Mouse (Mus musculus): ENCODE data around the gene Sema4a. TPM values are rescaled to one million over a fixed set of nuclear protein-coding genes. Genes with fewer than 3 reads are reported as not detected.
A peak's percentile ranks its signal among the peaks of the same experiment; 100 is the strongest.

Gene Sema4a
- polyA plus RNA-seq, 1 experiment from 2014 or later: 6.3 TPM

GRCm38 (mm10) chr3:88465127-88465526, 4.1 kb upstream of the Sema4a start:
- Histone ChIP-seq H3K4me3 (ENCODE audit: low read length) (no peak overlapping the region), H3K4me2 (ENCODE audit: low read depth, low read length) (no peak overlapping the region), H3K4me1 (replicated peaks; ENCODE audit: control insufficient read depth, insufficient read depth, low read length) (peaks cover 6% of the 10 kb centered on the region), H3K9me3 (ENCODE audit: control insufficient read depth, low read length) (peaks cover 3% of the 10 kb centered on the region; the same call in 1 of the 2 replicates), H3K27me3 (ENCODE audit: control insufficient read depth, insufficient read depth, low read depth, low read length) (no peaks in the 10 kb centered on the region), H3K9ac (ENCODE audit: low read length) (no peak overlapping the region), H3K27ac (ENCODE audit: low read length) (no peak overlapping the region), H3K36me3 (ENCODE audit: control insufficient read depth, insufficient read depth, low read length) (no peaks in the 10 kb centered on the region)
- 52% methylated on average over 2 of the region's 2 CpGs for WGBS
- ATAC-seq (ENCODE audit: low read depth): no peak

- H3K9ac ChIP-seq (ENCODE audit: low read length): no peak overlapping the region
- no peaks in the 10 kb centered on the region for H3K36me3 ChIP-seq (ENCODE audit: control insufficient read depth, insufficient read depth, low read length)
- H3K4me2 ChIP-seq (ENCODE audit: low read depth, low read length): no peak overlapping the region
- no peaks in the 10 kb centered on the region for H3K27me3 ChIP-seq (ENCODE audit: control insufficient read depth, insufficient read depth, low read depth, low read length)
- 35% methylated on average over 3 of the region's 3 CpGs for WGBS
- ATAC-seq (ENCODE audit: low read depth): no peak
- H3K27ac ChIP-seq (ENCODE audit: low read length): no peak overlapping the region
- H3K4me1 ChIP-seq (replicated peaks; ENCODE audit: control insufficient read depth, insufficient read depth, low read length): peaks cover 6% of the 10 kb centered on the region
- no peaks in the 10 kb centered on the region for H3K9me3 ChIP-seq (ENCODE audit: control insufficient read depth, low read length)
- no peak overlapping the region for H3K4me3 ChIP-seq (ENCODE audit: low read length)
Observed at GRCm38 (mm10) chr3:88464425-88464824, 3.4 kb upstream of the Sema4a start.

- Histone ChIP-seq H3K27me3 (ENCODE audit: control insufficient read depth, insufficient read depth, low read depth, low read length) (peaks cover 3% of the 10 kb centered on the region; the same call in 1 of the 2 replicates), H3K4me2 (ENCODE audit: low read depth, low read length) (no peak overlapping the region), H3K36me3 (ENCODE audit: control insufficient read depth, insufficient read depth, low read length) (no peaks in the 10 kb centered on the region), H3K4me1 (replicated peaks; ENCODE audit: control insufficient read depth, insufficient read depth, low read length) (peaks cover 11% of the 10 kb centered on the region), H3K9me3 (ENCODE audit: control insufficient read depth, low read length) (no peaks in the 10 kb centered on the region), H3K9ac (ENCODE audit: low read length) (no peak overlapping the region), H3K27ac (ENCODE audit: low read length) (no peak overlapping the region), H3K4me3 (ENCODE audit: low read length) (no peak overlapping the region)
- 70% methylated on average over 5 of the region's 5 CpGs for WGBS
- no peak for ATAC-seq (ENCODE audit: low read depth)
Observed at GRCm38 (mm10) chr3:88460029-88460428, 953 bp downstream of the Sema4a start.

- Histone ChIP-seq H3K27ac (ENCODE audit: low read length) (no peak overlapping the region), H3K27me3 (ENCODE audit: control insufficient read depth, insufficient read depth, low read depth, low read length) (peaks cover 3% of the 10 kb centered on the region; the same call in 1 of the 2 replicates), H3K4me3 (ENCODE audit: low read length) (no peak overlapping the region), H3K36me3 (ENCODE audit: control insufficient read depth, insufficient read depth, low read length) (no peaks in the 10 kb centered on the region), H3K9ac (ENCODE audit: low read length) (no peak overlapping the region), H3K9me3 (ENCODE audit: control insufficient read depth, low read length) (no peaks in the 10 kb centered on the region), H3K4me1 (replicated peaks; ENCODE audit: control insufficient read depth, insufficient read depth, low read length) (peaks cover 12% of the 10 kb centered on the region), H3K4me2 (ENCODE audit: low read depth, low read length) (no peak overlapping the region)
- WGBS: 2% methylated on average over 14 of the region's 14 CpGs
- ATAC-seq (ENCODE audit: low read depth): no peak
Observed at GRCm38 (mm10) chr3:88458778-88459219, 2.2 kb downstream of the Sema4a start.

GRCm38 (mm10) chr3:88456746-88457532, 4.0 kb downstream of the Sema4a start:
- H3K4me3 ChIP-seq (ENCODE audit: low read length): no peak overlapping the region
- H3K27me3 ChIP-seq (ENCODE audit: control insufficient read depth, insufficient read depth, low read depth, low read length): peaks cover 3% of the 10 kb centered on the region; the same call in 1 of the 2 replicates
- H3K9ac ChIP-seq (ENCODE audit: low read length): no peak overlapping the region
- H3K4me1 ChIP-seq (replicated peaks; ENCODE audit: control insufficient read depth, insufficient read depth, low read length): peaks cover 12% of the 10 kb centered on the region
- no peak for ATAC-seq (ENCODE audit: low read depth)
- H3K9me3 ChIP-seq (ENCODE audit: control insufficient read depth, low read length): no peaks in the 10 kb centered on the region
- no peaks in the 10 kb centered on the region for H3K36me3 ChIP-seq (ENCODE audit: control insufficient read depth, insufficient read depth, low read length)
- H3K27ac ChIP-seq (ENCODE audit: low read length): no peak overlapping the region
- no peak overlapping the region for H3K4me2 ChIP-seq (ENCODE audit: low read depth, low read length)
- WGBS: 57% methylated on average over 7 of the region's 7 CpGs

GRCm38 (mm10) chr3:88456313-88456712, 4.7 kb downstream of the Sema4a start:
- no peak overlapping the region for H3K4me2 ChIP-seq (ENCODE audit: low read depth, low read length)
- H3K36me3 ChIP-seq (ENCODE audit: control insufficient read depth, insufficient read depth, low read length): no peaks in the 10 kb centered on the region
- no peak overlapping the region for H3K4me3 ChIP-seq (ENCODE audit: low read length)
- H3K9me3 ChIP-seq (ENCODE audit: control insufficient read depth, low read length): no peaks in the 10 kb centered on the region
- WGBS: 72% methylated on average over 8 of the region's 8 CpGs
- H3K9ac ChIP-seq (ENCODE audit: low read length): no peak overlapping the region
- H3K4me1 ChIP-seq (replicated peaks; ENCODE audit: control insufficient read depth, insufficient read depth, low read length): peaks cover 10% of the 10 kb centered on the region
- ATAC-seq (ENCODE audit: low read depth): no peak
- H3K27ac ChIP-seq (ENCODE audit: low read length): no peak overlapping the region
- peaks cover 3% of the 10 kb centered on the region; the same call in 1 of the 2 replicates for H3K27me3 ChIP-seq (ENCODE audit: control insufficient read depth, insufficient read depth, low read depth, low read length)

- Histone ChIP-seq H3K9me3 (ENCODE audit: control insufficient read depth, low read length) (no peaks in the 10 kb centered on the region), H3K4me1 (replicated peaks; ENCODE audit: control insufficient read depth, insufficient read depth, low read length) (peaks cover 6% of the 10 kb centered on the region; the same call in 1 of the 2 replicates), H3K4me2 (ENCODE audit: low read depth, low read length) (peak overlapping the region; percentile 3; the same call in 1 of the 2 replicates), H3K27me3 (ENCODE audit: control insufficient read depth, insufficient read depth, low read depth, low read length) (peaks cover 3% of the 10 kb centered on the region; the same call in 1 of the 2 replicates), H3K27ac (ENCODE audit: low read length) (peak overlapping the region; percentile 48; the same call in 1 of the 2 replicates), H3K9ac (ENCODE audit: low read length) (peak overlapping the region; percentile 32; the same call in 1 of the 2 replicates), H3K4me3 (ENCODE audit: low read length) (no peak overlapping the region), H3K36me3 (ENCODE audit: control insufficient read depth, insufficient read depth, low read length) (no peaks in the 10 kb centered on the region)
- peak; percentile 55 for ATAC-seq (ENCODE audit: low read depth)
- 67% methylated on average over 18 of the region's 18 CpGs for WGBS
Observed at GRCm38 (mm10) chr3:88455588-88456264, 5.3 kb downstream of the Sema4a start.

- H3K4me3 ChIP-seq (ENCODE audit: low read length): no peak overlapping the region
- 42% methylated on average over 9 of the region's 9 CpGs for WGBS
- H3K4me2 ChIP-seq (ENCODE audit: low read depth, low read length): peak overlapping the region; percentile 3; the same call in 1 of the 2 replicates
- H3K9me3 ChIP-seq (ENCODE audit: control insufficient read depth, low read length): no peaks in the 10 kb centered on the region
- peaks cover 6% of the 10 kb centered on the region; the same call in 1 of the 2 replicates for H3K4me1 ChIP-seq (replicated peaks; ENCODE audit: control insufficient read depth, insufficient read depth, low read length)
- peak overlapping the region; percentile 32; the same call in 1 of the 2 replicates for H3K9ac ChIP-seq (ENCODE audit: low read length)
- no peaks in the 10 kb centered on the region for H3K36me3 ChIP-seq (ENCODE audit: control insufficient read depth, insufficient read depth, low read length)
- ATAC-seq (ENCODE audit: low read depth): peak; percentile 54
- peaks cover 3% of the 10 kb centered on the region; the same call in 1 of the 2 replicates for H3K27me3 ChIP-seq (ENCODE audit: control insufficient read depth, insufficient read depth, low read depth, low read length)
- H3K27ac ChIP-seq (ENCODE audit: low read length): peak overlapping the region; percentile 48; the same call in 1 of the 2 replicates
Observed at GRCm38 (mm10) chr3:88454762-88455587, 6.0 kb downstream of the Sema4a start.

Measured in lung, embryonic 16.5 days (tissue).